In the genomic region with DNA sequence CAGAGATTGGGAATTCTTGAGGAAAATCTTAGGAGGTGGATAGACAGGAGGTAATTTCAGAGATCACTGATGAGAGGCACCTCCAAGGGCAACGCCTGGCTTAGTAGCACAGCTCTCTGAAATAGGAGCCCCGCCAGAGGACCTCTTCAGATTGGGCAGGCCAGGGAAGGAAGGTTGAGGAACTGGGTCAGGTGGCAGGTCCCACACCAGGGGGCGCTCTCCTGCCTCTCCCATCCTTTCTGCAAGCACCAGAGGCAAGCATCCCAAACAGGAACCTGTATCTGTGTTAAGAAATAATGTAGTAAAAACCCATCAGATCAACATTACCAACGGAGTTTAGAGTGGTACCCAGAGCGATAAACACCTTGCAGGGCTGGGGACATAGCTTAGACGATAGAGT, we compare ENCODE assay signal across 8 mouse cellular contexts.
DNase-seq lines count a peak whose midpoint lies in the region; ATAC-seq and TF ChIP-seq lines count a peak whose summit lies in the region.

No protein-coding gene starts in this region.

- H3K9me3 ChIP-seq in forebrain, embryonic 10.5 days: peaks cover 5% of the 10 kb centered on the region; the same call in 1 of the 2 replicates
- no peaks in the 10 kb centered on the region for H3K9me3 ChIP-seq in forebrain, embryonic 16.5 days (ENCODE audit: control insufficient read depth, low read length)

- intact Hi-C loops in left cerebral cortex, postnatal 4 days (cut with DNase I): no loop called here

- 52% methylated on average over 6 of the region's 6 CpGs for WGBS in forebrain, embryonic 10.5 days
- 45% methylated on average over 6 of the region's 6 CpGs for WGBS in forebrain, embryonic 16.5 days
- WGBS in cerebellum, adult 2 months: 43% methylated on average over 6 of the region's 6 CpGs

- H3K27me3 ChIP-seq in forebrain, embryonic 10.5 days (ENCODE audit: poor library complexity, severe bottlenecking): no peaks in the 10 kb centered on the region
- no peaks in the 10 kb centered on the region for H3K27me3 ChIP-seq in forebrain, embryonic 16.5 days (replicated peaks; ENCODE audit: control insufficient read depth, insufficient read depth, low read length)
- H3K27me3 ChIP-seq in cerebellum, adult 2 months (ENCODE audit: control insufficient read depth, insufficient read depth, low read length): no peaks in the 10 kb centered on the region

- no peak for TF ChIP-seq POLR2A in cerebellum, adult 2 months (IDR thresholded peaks at IDR 0.05; ENCODE audit: borderline replicate concordance, insufficient read depth, low read length)

- TF ChIP-seq CTCF in cerebellum, adult 2 months (IDR thresholded peaks at IDR 0.05; ENCODE audit: borderline replicate concordance, insufficient read depth, low read depth, low read length): peak; percentile 49; the same call in 1 of the 2 replicates

- no peak for ATAC-seq in forebrain, embryonic 16.5 days

- H3K4me3 ChIP-seq in forebrain, embryonic 10.5 days: no peak overlapping the region
- H3K4me3 ChIP-seq in forebrain, embryonic 16.5 days (replicated peaks; ENCODE audit: low read length): no peak overlapping the region
- no peak overlapping the region for H3K4me3 ChIP-seq in cerebellum, adult 2 months (replicated peaks; ENCODE audit: insufficient read depth, low read depth, low read length)

- H3K9ac ChIP-seq in forebrain, embryonic 16.5 days (replicated peaks; ENCODE audit: low read depth, low read length): no peak overlapping the region

- H3K36me3 ChIP-seq in forebrain, embryonic 10.5 days (replicated peaks): no peaks in the 10 kb centered on the region
- no peaks in the 10 kb centered on the region for H3K36me3 ChIP-seq in forebrain, embryonic 16.5 days (ENCODE audit: control insufficient read depth, insufficient read depth)

- H3K4me1 ChIP-seq in forebrain, embryonic 10.5 days: no peaks in the 10 kb centered on the region
- H3K4me1 ChIP-seq in forebrain, embryonic 16.5 days (replicated peaks; ENCODE audit: control insufficient read depth, insufficient read depth, low read length): no peaks in the 10 kb centered on the region
- no peaks in the 10 kb centered on the region for H3K4me1 ChIP-seq in cerebellum, adult 2 months (ENCODE audit: control insufficient read depth, insufficient read depth, low read length)

- H3K4me2 ChIP-seq in forebrain, embryonic 16.5 days (ENCODE audit: low read length): no peak overlapping the region

- DNase-seq in forebrain, embryonic 10.5 days (ENCODE audit: extremely low spot score, low spot score): peak; percentile 29
- DNase-seq in left cerebral cortex, adult 18-20 months (ENCODE audit: low spot score in 2 of 2): peak; percentile 46 to 48
- DNase-seq in left cerebral cortex, adult 8-10 months (ENCODE audit: low spot score in 2 of 2): no peak
- DNase-seq in MEL-GATA-1-ER (ENCODE audit: extremely low read depth, low read depth): peak; percentile 36
- peak; percentile 29 to 53 for DNase-seq in cerebellum, adult 2 months
- peak; percentile 71 for DNase-seq in left cerebral cortex, postnatal 4 days
- DNase-seq in testis, postnatal 10 days (ENCODE audit: low spot score): peak; percentile 81

- H3K27ac ChIP-seq in forebrain, embryonic 10.5 days: no peak overlapping the region
- no peak overlapping the region for H3K27ac ChIP-seq in forebrain, embryonic 16.5 days (ENCODE audit: low read length)
- H3K27ac ChIP-seq in cerebellum, adult 2 months (ENCODE audit: insufficient read depth, low read length): no peak overlapping the region

Comparison
In these comparisons a context has a peak if more than half of its experiments do, and no peak if none do; other contexts are left out.
1. DNase-seq: peak in forebrain, embryonic 10.5 days (single experiment), left cerebral cortex, adult 18-20 months (2 of 2), MEL-GATA-1-ER (single experiment), cerebellum, adult 2 months (2 of 2), left cerebral cortex, postnatal 4 days (single experiment) and testis, postnatal 10 days (single experiment); none in left cerebral cortex, adult 8-10 months (0 of 2).